Mouse (Mus musculus): ENCODE measurements around the gene Manf.

DNA sequence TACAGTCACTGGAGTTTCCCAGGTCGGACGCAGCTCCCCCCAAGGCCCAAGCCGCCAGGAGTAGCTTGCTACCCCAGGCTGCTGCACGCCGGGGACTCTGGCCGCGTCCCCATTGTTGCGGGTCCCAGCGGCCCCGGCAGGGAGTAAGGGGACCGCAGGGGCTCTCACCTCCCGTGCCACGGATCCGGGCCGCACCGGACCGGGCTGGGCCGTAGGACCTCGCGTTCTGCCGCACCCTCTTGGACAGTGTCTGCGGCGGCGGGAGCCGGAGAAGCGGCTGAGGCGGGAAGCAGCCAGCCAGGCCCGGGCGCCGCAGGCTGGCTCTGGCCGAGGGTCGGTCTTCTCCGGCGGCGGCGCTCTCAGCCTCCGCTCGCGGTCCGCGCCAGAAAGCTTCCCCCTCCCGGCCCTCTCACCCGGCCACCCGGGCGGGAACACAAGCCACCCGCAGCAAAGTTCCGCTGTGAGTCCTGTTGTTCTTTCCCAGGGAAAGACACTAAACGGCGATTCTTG is 102.9 kb downstream of the Manf start, which contains the start of gene Rad54l2:
- TF ChIP-seq CTCF (IDR thresholded peaks at IDR 0.05; ENCODE audit: insufficient read depth, low read length) (no peak), POLR2A (IDR thresholded peaks at IDR 0.05; ENCODE audit: borderline replicate concordance, extremely low read depth, low read depth, low read length) (no peak; the same call in 1 of the 2 replicates)

Data from lung, adult 2 months (tissue).